Mouse (Mus musculus) ovary, postnatal 14 days (tissue): ENCODE measurements around the gene Tcp1.
A peak's percentile ranks its signal among the peaks of the same experiment; 100 is the strongest.
"Not testable (repeated sequence)": the region's sequence is repeated elsewhere in the genome, so short reads cannot be mapped to it uniquely, and the experiment has no call there.

ENCODE experiments used
- DNase-seq: peaks from one replicate; pipeline ENCODE4 v3.0.0; 2022; ENCODE audit warnings: low spot score

Tcp1 gene

GRCm38 (mm10) chr17:12915881-12916583, 531 bp downstream of the Tcp1 start, which contains the start of gene Mrpl18:
Gene Mrpl18 (minus strand): TSS chr17:12916345.
- peak; percentile 95 for DNase-seq

GRCm38 (mm10) chr17:12916588-12917380, 1.3 kb downstream of the Tcp1 start:
- no peak for DNase-seq

- no peak for DNase-seq
Observed at GRCm38 (mm10) chr17:12921073-12921472, 5.6 kb downstream of the Tcp1 start.

- DNase-seq: no peak
Observed at GRCm38 (mm10) chr17:12925001-12925400, 9.5 kb downstream of the Tcp1 start.

GRCm38 (mm10) chr17:12925703-12926180, 10.2 kb downstream of the Tcp1 start:
- DNase-seq: no peak

GRCm38 (mm10) chr17:12931576-12931975, 16.1 kb downstream of the Tcp1 start:
- not testable (repeated sequence) for DNase-seq

- no peak for DNase-seq
Observed at GRCm38 (mm10) chr17:12935719-12936118, 20.2 kb downstream of the Tcp1 start.

- DNase-seq: no peak
Observed at GRCm38 (mm10) chr17:12937412-12937970, 22.0 kb downstream of the Tcp1 start.

GRCm38 (mm10) chr17:12938077-12938476, 22.6 kb downstream of the Tcp1 start:
- DNase-seq: no peak

GRCm38 (mm10) chr17:12939377-12940148, 24.1 kb downstream of the Tcp1 start:
- not testable (repeated sequence) for DNase-seq

GRCm38 (mm10) chr17:12940151-12940805, 24.8 kb downstream of the Tcp1 start, which contains the start of gene Acat3:
Gene Acat3 (minus strand): TSS chr17:12940600.
- DNase-seq: peak; percentile 17

- DNase-seq: no peak
Observed at GRCm38 (mm10) chr17:12941543-12942260, 26.2 kb downstream of the Tcp1 start.

- no peak for DNase-seq
Observed at GRCm38 (mm10) chr17:12942459-12943162, 27.1 kb downstream of the Tcp1 start.

- no peak for DNase-seq
Observed at GRCm38 (mm10) chr17:12949669-12950068, 34.2 kb downstream of the Tcp1 start.

GRCm38 (mm10) chr17:12956664-12957063, 41.2 kb downstream of the Tcp1 start:
- no peak for DNase-seq

GRCm38 (mm10) chr17:12959377-12959776, 43.9 kb downstream of the Tcp1 start:
- not testable (repeated sequence) for DNase-seq

- peak; percentile 88 for DNase-seq
Observed at GRCm38 (mm10) chr17:12960331-12960873, 44.9 kb downstream of the Tcp1 start, which contains the start of gene Acat2. Gene Acat2 (minus strand): TSS chr17:12960747.

GRCm38 (mm10) chr17:12963476-12963875, 48.0 kb downstream of the Tcp1 start:
- no peak for DNase-seq

- DNase-seq: no peak
Observed at GRCm38 (mm10) chr17:12967173-12967572, 51.7 kb downstream of the Tcp1 start.

- no peak for DNase-seq
Observed at GRCm38 (mm10) chr17:12973851-12974250, 58.4 kb downstream of the Tcp1 start.
